Mouse (Mus musculus) liver, postnatal 0 days (tissue): ENCODE results near the gene Elavl4.

Source experiments
- CTCF ChIP-seq: sonication (generic); IDR thresholded peaks from 2 replicates; pipeline ENCODE4 v1.5.1; 2016; ENCODE audit warnings: antibody characterized with exemption, low read depth
- EP300 ChIP-seq: IDR thresholded peaks from 2 replicates; pipeline ENCODE4 v1.6.1; 2016; ENCODE audit warnings: antibody characterized with exemption, low read depth, mild to moderate bottlenecking

GRCm38 (mm10) chr4:110323912-110324311 is 27.8 kb downstream of the Elavl4 start:
- TF ChIP-seq EP300 (no peak), CTCF (0 out of 2 replicates have a peak, but pooled peaks have one; percentile 2)
